Mouse (Mus musculus) cerebellum, adult 11 months (tissue): ENCODE data around the gene Sms.

Source experiments
- DNase-seq: peaks from one replicate; pipeline ENCODE4 v3.0.0; 2022

Gene Sms

DNA sequence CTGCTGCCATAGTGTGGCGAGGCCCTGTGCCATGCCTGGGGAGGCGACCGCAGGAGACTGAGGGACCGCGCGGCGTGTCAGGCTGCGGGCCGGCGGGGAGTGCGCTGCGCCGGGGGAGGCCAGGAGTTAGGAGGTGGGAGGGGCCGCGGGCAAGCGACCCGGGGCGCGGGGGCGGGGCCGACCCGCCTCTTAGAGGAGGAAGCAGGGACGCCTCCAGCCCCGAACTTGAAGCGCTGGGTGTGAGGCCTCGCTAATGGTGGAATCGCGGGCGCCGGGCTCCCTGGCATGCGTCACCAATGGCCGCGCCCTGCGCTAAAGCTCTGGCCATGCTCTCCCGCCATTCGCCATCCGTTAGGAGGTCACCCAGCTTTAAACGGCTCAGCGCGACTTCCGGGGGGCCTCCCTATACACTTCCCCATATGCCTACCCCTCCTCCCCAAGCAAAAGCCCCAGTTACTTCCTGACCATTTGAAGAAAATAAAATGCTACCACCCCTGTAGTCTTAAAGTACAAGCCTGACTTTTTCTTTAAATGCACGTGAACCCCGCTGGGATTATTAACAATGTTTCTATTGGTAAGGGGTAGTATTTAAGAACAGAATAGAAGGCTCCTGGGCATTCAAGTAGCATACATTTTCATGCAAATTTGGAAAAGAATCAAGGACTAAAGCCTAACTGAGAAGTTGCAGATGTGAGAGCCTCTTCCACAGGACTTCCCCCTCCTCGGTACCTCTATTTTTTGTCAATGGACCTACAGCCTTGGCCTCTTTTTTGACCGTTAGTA, at the start of gene Sms:
TSS of gene Sms (minus strand) at position 344 of the 783 bp plus-strand sequence.
- peak; percentile 44 for DNase-seq

- DNase-seq = no peak
Measured at GRCm38 (mm10) chrX:157506400-157506799, 14.3 kb upstream of the Sms start.

DNA sequence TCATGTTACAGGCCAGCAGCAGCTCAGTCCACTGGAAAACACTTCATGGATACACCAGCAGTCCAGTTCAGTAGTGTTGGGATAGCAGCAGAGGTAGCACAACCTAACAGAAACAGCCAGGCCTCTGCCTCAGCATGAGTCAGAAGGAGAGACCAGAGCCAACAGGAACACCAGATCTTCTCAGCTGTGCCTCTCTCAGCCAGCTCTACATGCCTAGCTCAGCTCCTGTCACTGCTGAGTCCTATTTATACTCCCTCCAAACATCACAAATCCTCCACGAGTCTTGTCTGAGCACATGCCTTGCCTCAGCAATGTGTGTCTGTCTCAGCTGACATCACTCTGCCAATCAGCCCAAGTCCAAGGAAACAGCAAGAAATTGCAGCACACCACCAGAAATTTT, 12.4 kb upstream of the Sms start:
- DNase-seq = no peak

DNA sequence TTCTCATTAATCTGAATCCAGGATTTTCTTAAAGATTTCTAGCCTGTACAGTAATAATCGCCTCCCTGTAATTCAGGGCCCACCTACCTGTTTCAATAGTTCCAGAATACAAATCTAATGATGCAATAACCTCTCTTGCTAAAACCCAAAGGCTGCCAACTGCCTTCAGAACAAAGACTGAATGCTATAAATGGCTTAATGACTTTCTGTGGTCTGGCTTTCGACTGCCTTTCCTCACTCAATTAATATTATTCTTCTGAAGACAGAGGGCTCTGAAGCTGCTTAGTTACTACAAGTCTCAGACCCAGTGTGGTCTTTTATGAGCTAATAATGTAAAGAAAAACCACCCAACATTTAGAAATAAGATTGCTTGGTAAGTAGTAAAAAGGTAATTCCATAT, 9.8 kb upstream of the Sms start:
- no peak for DNase-seq

GRCm38 (mm10) chrX:157500004-157500403, 7.9 kb upstream of the Sms start:
- no peak for DNase-seq

DNA sequence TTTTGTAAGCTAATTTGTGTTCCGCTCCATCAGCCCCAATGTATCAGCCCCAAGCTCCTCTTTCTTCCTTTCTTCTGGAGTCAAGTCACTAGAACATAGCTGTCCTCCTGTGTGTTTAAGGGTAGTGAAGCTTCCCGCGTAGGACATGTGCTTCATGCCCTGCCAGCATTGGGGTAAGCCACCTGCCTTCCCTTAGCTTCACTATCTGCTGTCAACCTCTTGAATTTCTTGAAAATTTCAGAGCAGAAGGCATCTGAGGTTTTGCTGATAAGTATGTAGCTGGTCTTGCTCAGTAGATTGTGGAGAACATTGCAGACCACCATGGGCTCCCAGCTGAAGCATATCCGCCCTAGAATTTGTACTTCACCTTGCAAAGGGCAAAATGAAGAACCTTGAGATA, 1.1 kb upstream of the Sms start:
- DNase-seq = no peak

DNA sequence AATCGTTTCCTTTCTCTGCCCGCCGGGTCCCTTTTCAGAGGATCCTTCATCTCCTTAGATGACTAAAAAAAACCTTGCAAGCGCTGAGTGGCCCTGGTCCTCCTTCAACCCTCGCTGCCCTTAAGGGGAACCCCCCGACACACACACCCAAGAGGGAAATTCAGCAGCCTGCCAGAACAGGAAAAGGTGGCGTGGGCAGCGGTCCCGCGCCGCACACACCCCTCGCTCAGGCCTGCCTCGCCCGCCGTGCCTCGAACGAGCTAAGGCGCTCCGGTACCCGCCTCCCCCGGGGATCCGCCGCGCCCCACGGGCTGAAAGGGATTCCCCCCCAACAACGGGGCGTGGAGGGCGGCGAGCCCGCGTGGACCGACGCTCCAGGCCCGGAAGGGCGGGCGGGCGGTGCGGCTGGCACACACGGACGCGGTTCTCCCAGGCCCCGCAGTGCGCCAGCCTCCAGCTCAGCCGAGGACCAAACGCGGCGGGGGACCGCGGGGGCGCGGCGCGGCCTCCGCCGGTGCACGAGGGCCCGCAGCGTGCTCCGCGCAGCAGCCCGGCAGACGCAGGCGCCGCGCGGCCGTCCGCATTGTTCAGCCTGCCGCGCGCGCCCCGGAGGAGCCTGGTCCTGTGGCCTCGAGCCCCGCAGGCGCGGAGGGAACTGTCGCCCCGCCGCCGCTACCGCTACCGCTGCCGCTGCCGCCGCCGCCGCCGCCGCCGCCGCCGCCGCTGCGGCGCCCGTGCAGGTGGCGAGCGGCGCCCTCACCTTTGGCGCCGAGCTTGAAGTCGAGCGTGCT, 747 bp downstream of the Sms start:
- peak; percentile 44 for DNase-seq

DNA sequence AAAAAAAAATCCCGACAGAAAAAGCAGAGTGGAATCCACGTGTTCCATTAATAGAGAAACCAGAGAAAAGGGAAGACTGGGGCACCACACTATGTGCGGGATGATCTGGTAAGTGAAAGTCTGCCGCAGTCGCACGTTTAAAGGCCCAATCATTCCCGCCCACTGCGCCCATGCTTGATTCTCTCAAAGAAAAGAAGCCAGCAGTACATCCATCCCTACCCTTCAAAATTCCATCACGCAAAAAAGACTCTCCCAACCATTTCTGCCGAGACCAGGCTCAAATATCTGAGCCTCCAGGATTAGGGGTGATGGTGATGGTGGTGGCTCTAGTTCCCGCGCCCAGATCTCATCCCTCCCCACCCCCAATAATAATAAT, 1.3 kb downstream of the Sms start:
- no peak for DNase-seq

DNA sequence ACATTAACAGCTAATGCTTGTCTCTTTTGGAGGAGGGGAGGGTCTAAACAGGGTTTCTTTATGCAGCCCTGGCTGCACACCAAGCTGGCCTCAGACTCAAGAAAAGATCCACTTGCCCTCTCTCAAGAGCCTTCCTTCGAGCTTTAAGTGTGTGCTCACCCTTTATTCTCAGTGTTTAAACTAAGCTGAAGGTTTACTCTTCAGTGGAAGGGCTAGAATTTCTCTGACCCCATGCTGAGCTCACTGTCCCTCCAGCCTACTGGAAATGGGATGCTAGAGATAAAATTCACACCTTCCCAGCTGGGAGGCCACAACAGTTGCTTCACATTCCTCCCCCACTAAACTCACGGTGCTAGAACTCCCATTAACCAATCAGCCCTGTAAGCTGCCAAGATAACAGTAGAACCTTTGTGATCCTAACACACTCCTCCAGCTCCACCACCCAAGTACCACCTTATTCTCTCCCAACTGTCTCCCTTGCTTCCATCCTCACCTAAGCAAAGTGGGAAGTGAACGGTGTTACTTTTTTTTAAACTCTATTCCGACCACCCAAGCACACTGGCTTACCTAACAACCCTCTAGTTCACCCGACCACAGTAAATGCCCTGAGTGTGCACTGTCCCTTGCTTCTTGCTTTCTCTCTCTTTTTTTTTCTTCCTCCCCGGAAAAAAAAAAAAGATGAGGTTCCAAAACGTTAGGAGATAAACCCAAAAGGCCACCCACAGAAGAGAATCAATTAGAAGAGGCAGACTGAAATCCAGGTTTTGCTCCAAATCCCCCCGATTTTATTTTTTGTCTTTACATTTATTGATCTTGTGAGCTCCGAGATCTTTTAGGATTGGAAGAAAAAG, 2.0 kb downstream of the Sms start:
- no peak for DNase-seq

GRCm38 (mm10) chrX:157488831-157489230, 3.3 kb downstream of the Sms start:
- DNase-seq = no peak

DNA sequence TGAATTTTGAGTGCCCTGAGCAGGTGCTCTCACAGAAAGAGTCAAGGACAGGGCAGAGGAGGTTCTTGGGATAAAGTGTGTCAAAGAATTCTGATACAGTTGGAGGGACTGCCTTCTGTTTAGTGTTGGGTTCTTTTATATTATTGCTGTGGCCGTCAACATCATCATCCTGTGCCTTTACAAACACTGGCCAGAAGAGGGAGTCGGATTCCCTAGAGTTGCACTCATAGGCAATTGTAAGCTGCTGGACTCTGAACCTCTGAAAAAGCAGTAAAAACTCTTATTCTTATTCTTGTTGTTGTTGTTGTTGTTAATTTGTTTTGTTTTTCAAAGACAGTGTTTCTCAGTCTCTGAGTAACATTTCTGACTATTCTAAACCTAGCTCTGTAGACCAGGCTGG, 5.3 kb downstream of the Sms start:
- DNase-seq = peak; percentile 26

DNA sequence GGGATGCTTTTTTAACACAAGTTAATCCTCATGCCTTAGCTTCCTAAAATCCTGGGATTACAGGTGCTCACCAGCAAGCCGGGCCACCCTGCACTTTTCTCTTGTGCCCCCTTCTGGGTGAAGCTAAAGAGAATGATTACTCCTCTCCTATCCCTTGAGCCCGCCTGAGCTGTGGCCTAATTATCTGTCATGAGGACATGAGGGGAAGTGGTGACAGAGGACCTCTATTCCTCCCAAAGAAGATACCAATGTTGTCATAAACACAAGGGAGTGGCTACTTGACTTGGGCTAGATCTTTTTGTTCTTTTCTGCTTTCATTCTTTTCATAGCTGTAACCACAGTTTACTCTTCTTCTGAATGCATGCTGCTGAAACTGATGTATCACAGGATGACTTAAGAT, 9.2 kb downstream of the Sms start:
- DNase-seq = no peak

- DNase-seq = no peak
Measured at GRCm38 (mm10) chrX:157481860-157482259, 10.2 kb downstream of the Sms start.

GRCm38 (mm10) chrX:157477328-157477727, 14.8 kb downstream of the Sms start:
- no peak for DNase-seq

DNA sequence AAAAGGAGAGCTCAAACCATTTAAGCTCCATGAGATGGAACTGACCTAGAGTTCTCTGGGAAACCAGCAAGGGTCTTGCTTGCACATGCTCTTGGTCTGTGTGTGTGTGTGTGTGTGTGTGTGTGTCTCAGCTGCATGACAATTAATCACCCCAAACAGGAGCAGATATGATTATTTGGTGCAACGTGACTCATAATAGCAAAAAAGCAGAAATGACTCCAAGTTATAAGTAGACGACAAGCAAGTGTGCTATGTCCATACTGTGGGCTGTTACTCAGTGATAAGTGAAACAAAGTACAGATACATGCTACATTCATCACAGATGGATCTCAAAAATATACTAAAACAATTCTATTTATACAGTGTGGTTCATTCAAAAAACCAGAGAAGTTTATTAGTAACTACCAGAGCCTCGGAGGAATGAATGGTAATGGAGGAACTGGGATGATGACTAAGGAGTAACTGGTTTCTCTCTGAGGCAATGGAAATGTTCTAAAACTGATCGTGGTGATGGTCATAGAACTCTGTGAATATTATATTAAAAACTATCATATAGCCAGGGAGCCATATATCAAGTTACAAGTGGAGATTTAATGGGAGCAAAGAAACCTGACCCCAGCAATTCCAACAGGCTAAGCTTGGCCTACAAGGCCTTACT, 15.8 kb downstream of the Sms start:
- no peak for DNase-seq

GRCm38 (mm10) chrX:157471711-157472660, 20.1 kb downstream of the Sms start:
- peak; percentile 54 for DNase-seq

GRCm38 (mm10) chrX:157468795-157469194, 23.3 kb downstream of the Sms start:
- no peak for DNase-seq

DNA sequence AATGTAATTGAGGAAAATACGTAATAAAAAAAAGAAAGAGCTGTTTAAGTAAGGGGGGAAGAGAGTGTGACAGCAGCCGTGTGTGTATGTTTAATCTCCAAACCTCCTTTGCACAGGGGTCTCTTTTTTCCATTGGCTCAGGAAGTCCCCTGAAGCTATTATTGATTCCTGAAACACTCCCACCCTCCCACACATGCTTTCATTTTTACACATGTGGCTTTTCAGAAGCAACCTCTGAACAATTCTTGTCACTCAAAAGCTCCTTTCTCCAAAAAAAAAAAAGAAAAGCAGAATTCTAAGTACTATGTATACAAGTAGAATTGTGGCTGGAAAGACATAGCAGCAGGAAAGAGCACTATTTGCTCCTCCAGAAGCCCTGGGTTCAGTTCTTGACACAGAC, 24.0 kb downstream of the Sms start:
- DNase-seq = no peak

DNA sequence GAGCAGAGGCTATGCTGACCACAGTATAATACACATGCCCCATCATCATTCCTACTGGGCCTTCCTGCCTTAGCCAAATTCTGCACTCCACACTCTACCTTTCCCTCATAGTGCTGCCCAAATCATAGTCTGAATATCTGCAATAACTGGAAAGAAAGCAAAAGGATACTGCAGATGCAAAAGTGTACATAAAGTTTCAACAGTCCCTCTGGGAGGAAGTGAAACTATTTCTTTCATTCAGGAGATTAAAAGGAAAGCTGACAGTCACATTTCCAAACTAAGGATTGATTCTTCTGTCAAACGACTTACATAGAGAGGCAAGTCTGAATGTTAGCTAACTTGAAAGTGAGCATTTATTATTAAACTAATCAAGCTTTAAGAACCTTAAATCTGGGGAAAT, 26.1 kb downstream of the Sms start:
- no peak for DNase-seq

- DNase-seq = no peak
Measured at GRCm38 (mm10) chrX:157462716-157463115, 29.4 kb downstream of the Sms start.

GRCm38 (mm10) chrX:157454430-157454829, 37.7 kb downstream of the Sms start:
- DNase-seq = peak; percentile 46

- DNase-seq = no peak
Measured at GRCm38 (mm10) chrX:157449000-157449399, 43.1 kb downstream of the Sms start.
